Mouse (Mus musculus) olfactory bulb, adult 2 months (tissue): ENCODE measurements around the gene Anxa8.

Experiments used
- CTCF ChIP-seq: fragments of 200-500 bp; IDR thresholded peaks from 2 replicates; pipeline ENCODE4 v1.5.1; 2012; ENCODE audit warnings: low read depth, mild to moderate bottlenecking, low read length, moderate library complexity; ENCODE audit not compliant: insufficient read depth
- POLR2A ChIP-seq: fragments of 200-500 bp; IDR thresholded peaks from 2 replicates; pipeline ENCODE4 v1.6.1; 2012; ENCODE audit warnings: mild to moderate bottlenecking, low read depth, low read length, moderate library complexity; ENCODE audit not compliant: insufficient read depth

DNA sequence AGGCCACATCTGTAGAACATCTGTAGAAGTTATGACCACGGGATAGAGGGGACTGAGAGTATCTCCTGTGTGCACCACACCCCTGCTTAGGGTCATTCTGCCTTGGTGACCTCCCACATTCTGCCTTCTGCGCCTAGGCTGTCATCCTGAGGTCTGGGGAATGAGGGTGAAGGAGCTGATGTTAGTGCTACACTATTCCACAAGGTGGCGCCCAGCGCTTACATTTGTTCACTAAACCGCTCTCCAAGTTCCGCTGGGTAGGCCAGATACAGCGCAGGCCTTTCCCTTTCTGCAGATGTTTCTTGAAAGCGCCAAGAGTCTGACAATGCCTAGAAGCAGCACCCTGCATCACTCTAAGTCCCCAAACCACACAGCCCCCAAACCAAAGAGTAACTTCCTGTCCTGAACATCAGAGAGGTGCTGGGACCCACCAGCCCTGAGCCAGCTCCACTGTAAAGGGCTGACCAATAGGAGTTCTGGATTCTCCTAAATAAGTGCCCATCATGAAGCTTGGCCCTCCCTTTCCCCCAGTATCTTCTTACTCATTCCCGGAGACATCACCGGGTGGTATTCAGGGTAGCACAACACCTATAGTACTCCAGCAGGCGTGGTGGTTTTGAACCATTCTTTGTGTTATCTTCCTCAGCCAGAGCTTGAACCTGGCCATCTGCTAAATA is 5.3 kb upstream of the Anxa8 start:
- TF ChIP-seq POLR2A, result no peak
- TF ChIP-seq CTCF, result no peak
